Mouse (Mus musculus) limb, embryonic 14.5 days (tissue): ENCODE results near the gene Lin52. TPM values are rescaled to one million over a fixed set of nuclear protein-coding genes. Genes with fewer than 3 reads are reported as not detected.

Experiments used
- ATAC-seq: fragments of 200-750 bp; cut with Nextera tagmentation; 2 replicates; pipeline ENCODE4 v1.8.0; 2017; ENCODE audit warnings: low read depth, moderate number of reproducible peaks, moderate TSS enrichment; ENCODE audit not compliant: low FRiP score
- DNase-seq: peaks from one replicate; pipeline ENCODE4 v3.0.0-alpha.2; 2015; ENCODE audit warnings: low spot score
- H3K27ac ChIP-seq: fragments of 300-500 bp; sonication (generic); replicated peaks from 2 replicates; pipeline ENCODE4 v1.5.1; 2014; ENCODE audit warnings: low read depth, mild to moderate bottlenecking, low read length, moderate library complexity, mixed read lengths
- H3K27me3 ChIP-seq: fragments of 300-500 bp; sonication (generic); 2 replicates; pipeline ENCODE4 v1.6.1; 2014; ENCODE audit warnings: low read length, mixed read lengths; ENCODE audit not compliant: control insufficient read depth, insufficient read depth
- H3K36me3 ChIP-seq: fragments of 300-500 bp; sonication (generic); 2 replicates; pipeline ENCODE4 v1.6.1; 2014; ENCODE audit warnings: mild to moderate bottlenecking, low read length, moderate library complexity, mixed read lengths; ENCODE audit not compliant: control insufficient read depth, insufficient read depth
- H3K4me1 ChIP-seq: fragments of 300-500 bp; sonication (generic); 2 replicates; pipeline ENCODE4 v1.6.1; 2014; ENCODE audit warnings: antibody characterized with exemption, low read length, mixed read lengths; ENCODE audit not compliant: control insufficient read depth, insufficient read depth
- H3K4me2 ChIP-seq: fragments of 300-500 bp; sonication (generic); replicated peaks from 2 replicates; pipeline ENCODE4 v1.6.1; 2014; ENCODE audit warnings: low read depth, mild to moderate bottlenecking, low read length, moderate library complexity; ENCODE audit not compliant: severe bottlenecking
- H3K4me3 ChIP-seq: fragments of 300-500 bp; sonication (generic); replicated peaks from 2 replicates; pipeline ENCODE4 v1.5.1; 2014; ENCODE audit warnings: low read length
- H3K9ac ChIP-seq: fragments of 300-500 bp; sonication (generic); 2 replicates; pipeline ENCODE4 v1.6.1; 2014; ENCODE audit warnings: mild to moderate bottlenecking, low read depth, low read length, moderate library complexity; ENCODE audit not compliant: severe bottlenecking
- H3K9me3 ChIP-seq: fragments of 300-500 bp; sonication (generic); 2 replicates; pipeline ENCODE4 v1.6.1; 2016; ENCODE audit warnings: low read length; ENCODE audit not compliant: control insufficient read depth
- POLR2A ChIP-seq: fragments of 200-500 bp; IDR thresholded peaks from 2 replicates; pipeline ENCODE4 v1.8.0; 2012; ENCODE audit warnings: inconsistent platforms, mild to moderate bottlenecking, moderate library complexity, borderline replicate concordance; ENCODE audit not compliant: insufficient read depth, insufficient read length; ENCODE audit errors: extremely low read depth
- whole genome bisulfite sequencing: fragments of 180-500 bp; shearing (Covaris S2); extraction: QIAGEN DNeasy Blood & Tissue Kit; methylation state at CpG from one replicate; pipeline ENCODE4 v1.1.7; 2014; 5-methylcytosine and 5-hydroxymethylcytosine counted together
- polyA plus RNA-seq, 2 experiments: library from polyadenylated mRNA; depleted of rRNA in 1 of 2; stranded (reverse) in 1 of 2; unstranded in 1 of 2; fragments of >200 nt; fragmentation: Nextera tagmentation in 1 of 2; extraction: Ambion mirVana in 1 of 2; gene quantifications; 2 replicates each; pipeline versions ENCODE4 v1.2.1 to v1.2.3; 2012 to 2014

Gene Lin52
- polyA plus RNA-seq, 2 experiments, result 17.3 to 17.9 TPM

- Histone ChIP-seq H3K9me3 (no peaks in the 10 kb centered on the region), H3K27ac (no peak overlapping the region), H3K4me1 (no peaks in the 10 kb centered on the region), H3K4me3 (no peak overlapping the region), H3K9ac (no peak overlapping the region), H3K4me2 (no peak overlapping the region), H3K36me3 (no peaks in the 10 kb centered on the region), H3K27me3 (no peaks in the 10 kb centered on the region)
- DNase-seq, result no peak
- no peak for ATAC-seq
- 47% methylated on average over 8 of the region's 8 CpGs for WGBS
- no peak for TF ChIP-seq POLR2A
Observed at GRCm38 (mm10) chr12:84548251-84548650, 97.0 kb downstream of the Lin52 start.

DNA sequence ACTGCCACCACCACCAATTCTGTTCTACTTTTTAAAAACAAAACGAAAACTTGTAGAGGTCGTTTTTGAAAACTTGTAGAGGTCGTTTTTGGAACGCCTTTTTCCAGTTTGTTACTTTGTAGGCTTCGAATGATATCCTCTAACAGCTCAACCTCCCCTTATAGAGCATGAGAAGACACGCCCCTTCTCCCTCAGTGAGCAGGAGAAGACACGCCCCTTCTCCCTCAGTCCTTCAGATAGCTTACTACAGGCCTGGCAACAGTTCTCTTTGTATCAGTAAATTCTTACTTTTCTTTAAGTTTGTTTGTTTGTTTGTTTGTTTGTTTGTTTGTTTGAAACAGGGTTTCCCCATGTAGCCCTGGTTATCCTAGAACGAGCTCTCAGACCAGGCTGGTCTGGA is 104.0 kb downstream of the Lin52 start:
- DNase-seq, result no peak
- Histone ChIP-seq H3K36me3 (no peaks in the 10 kb centered on the region), H3K9me3 (no peaks in the 10 kb centered on the region), H3K4me3 (no peak overlapping the region), H3K4me2 (no peak overlapping the region), H3K27ac (no peak overlapping the region), H3K9ac (no peak overlapping the region), H3K27me3 (no peaks in the 10 kb centered on the region), H3K4me1 (no peaks in the 10 kb centered on the region)
- no peak for TF ChIP-seq POLR2A
- ATAC-seq, result no peak
- WGBS, result 58% methylated on average over 8 of the region's 8 CpGs

DNA sequence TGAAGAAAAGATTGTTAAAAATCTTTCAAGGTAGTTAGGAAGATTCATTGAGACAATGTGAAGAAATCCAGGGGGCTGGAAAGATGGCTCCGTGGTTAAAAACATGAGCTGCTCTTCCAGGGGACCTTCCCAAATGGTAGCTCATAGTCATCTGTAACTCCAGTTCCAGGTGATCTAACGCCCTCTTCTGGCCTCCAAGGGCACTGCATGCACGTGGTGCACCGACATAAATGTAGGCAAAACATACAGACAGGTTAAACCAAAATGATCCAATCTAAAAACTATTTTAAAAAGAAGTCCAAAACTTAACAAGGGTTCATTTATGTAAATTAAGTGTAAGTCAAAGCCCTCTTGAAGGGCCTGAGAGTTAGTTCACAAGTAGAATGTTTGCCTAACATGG is 111.3 kb downstream of the Lin52 start:
- Histone ChIP-seq H3K27me3 (peaks cover 3% of the 10 kb centered on the region; the same call in 1 of the 2 replicates), H3K36me3 (no peaks in the 10 kb centered on the region), H3K9me3 (no peaks in the 10 kb centered on the region), H3K27ac (no peak overlapping the region), H3K4me1 (no peaks in the 10 kb centered on the region), H3K9ac (no peak overlapping the region), H3K4me3 (no peak overlapping the region), H3K4me2 (no peak overlapping the region)
- WGBS, result 48% methylated on average over 4 of the region's 4 CpGs
- no peak for ATAC-seq
- DNase-seq, result no peak
- TF ChIP-seq POLR2A, result no peak

DNA sequence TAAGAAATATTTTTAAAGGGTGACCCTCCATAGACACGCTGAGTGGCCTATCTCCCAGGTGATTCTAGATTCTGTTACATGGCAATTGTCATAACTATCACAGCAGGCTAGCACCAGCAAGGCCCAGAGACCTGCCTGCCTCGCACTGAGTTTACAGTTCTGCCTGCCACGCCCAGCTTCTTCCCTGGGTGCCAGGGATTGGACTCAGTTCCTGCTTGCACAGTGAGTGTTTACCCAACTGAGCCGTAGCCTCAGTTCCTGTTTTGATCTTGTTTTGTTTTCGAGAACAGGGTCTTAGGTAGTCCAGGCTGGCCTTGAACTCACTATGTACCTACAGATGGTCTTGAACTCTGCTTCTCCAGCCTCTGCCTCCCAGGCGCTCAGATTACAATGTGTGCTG is 116.4 kb downstream of the Lin52 start:
- Histone ChIP-seq H3K4me2 (no peak overlapping the region), H3K4me1 (peaks cover 12% of the 10 kb centered on the region), H3K4me3 (no peak overlapping the region), H3K36me3 (no peaks in the 10 kb centered on the region), H3K27me3 (peaks cover 53% of the 10 kb centered on the region), H3K27ac (no peak overlapping the region), H3K9ac (no peak overlapping the region), H3K9me3 (no peaks in the 10 kb centered on the region)
- 73% methylated on average over 6 of the region's 6 CpGs for WGBS
- ATAC-seq (no peak), DNase-seq (no peak)
- TF ChIP-seq POLR2A, result no peak

DNA sequence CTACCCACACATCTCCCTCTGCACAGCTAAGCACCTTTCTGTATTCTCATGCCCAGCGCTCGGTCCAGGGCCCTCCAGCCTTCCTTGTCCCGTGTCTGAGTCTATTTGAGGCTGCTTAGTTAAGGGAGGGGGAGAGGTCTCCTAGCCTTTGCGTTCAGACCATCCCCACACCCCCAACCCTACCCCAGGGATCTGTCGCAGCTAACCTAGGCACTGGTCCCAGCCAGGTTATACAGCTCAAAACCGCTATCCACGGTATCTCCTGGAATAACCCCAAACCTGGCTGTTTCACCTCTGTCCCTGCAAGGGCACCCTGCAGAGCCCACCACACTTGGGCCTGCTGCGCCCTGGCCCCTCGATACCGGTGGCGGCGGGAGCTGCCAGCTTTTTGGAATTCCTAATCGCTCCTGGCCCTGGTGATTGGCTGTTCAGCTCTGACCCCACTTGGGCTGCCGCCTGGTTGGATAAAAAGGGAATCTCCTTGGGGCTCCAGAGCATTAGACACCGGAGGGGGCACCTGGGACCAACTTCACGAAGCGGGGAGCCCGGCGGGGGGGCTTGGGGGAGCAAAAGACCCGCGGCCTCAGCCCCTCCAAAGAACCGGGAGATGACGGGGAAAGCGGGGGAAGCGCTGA is 118.2 kb downstream of the Lin52 start, which contains the start of gene Vsx2:
Gene Vsx2, plus strand, starts transcription at position 427 of the 635 bp plus-strand sequence.
- H3K9me3 ChIP-seq, result no peaks in the 10 kb centered on the region
- 2% methylated on average over 25 of the region's 25 CpGs for WGBS
- DNase-seq (no peak), ATAC-seq (no peak)
- no peak within 1 kb of the TSS for H3K27ac ChIP-seq
- H3K4me1 ChIP-seq, result peaks cover 12% of the 10 kb centered on the region
- TF ChIP-seq POLR2A, result no peak
- 0 out of 2 replicates have a peak within 1 kb of the TSS, but pooled peaks have one; percentile 3 for H3K4me2 ChIP-seq
- no peaks in the 10 kb centered on the region for H3K36me3 ChIP-seq
- H3K27me3 ChIP-seq, result peaks cover 65% of the 10 kb centered on the region
- no peak within 1 kb of the TSS for H3K9ac ChIP-seq
- peak within 1 kb of the TSS; percentile 16 for H3K4me3 ChIP-seq
